Mouse (Mus musculus): ENCODE measurements around the gene Olfr484. TPM values are rescaled to one million over a fixed set of nuclear protein-coding genes. Genes with fewer than 3 reads are reported as not detected.

Gene Olfr484
- polyA plus RNA-seq (2017; shearing (Covaris generic)), result not detected

GRCm38 (mm10) chr7:108127349-108127748 is at the start of gene Olfr484:
Gene Olfr484, minus strand, starts transcription at chr7:108127449.

GRCm38 (mm10) chr7:108172642-108173041 is 45.4 kb upstream of the Olfr484 start, which contains the start of gene Olfr486:
Gene Olfr486, minus strand, starts transcription at chr7:108172742.

GRCm38 (mm10) chr7:108159771-108160170 is 32.5 kb upstream of the Olfr484 start, which contains the start of gene Olfr485:
Gene Olfr485, minus strand, starts transcription at chr7:108159871.

GRCm38 (mm10) chr7:108100549-108100948 is 26.7 kb downstream of the Olfr484 start, which contains the start of gene Olfr483:
Gene Olfr483, plus strand, starts transcription at chr7:108100849.

GRCm38 (mm10) chr7:108097486-108097885 is 29.8 kb downstream of the Olfr484 start, which contains the start of gene Olfr482:
Gene Olfr482, minus strand, starts transcription at chr7:108097586.

GRCm38 (mm10) chr7:108079555-108079954 is 47.7 kb downstream of the Olfr484 start, which contains the start of gene Olfr481:
Gene Olfr481, plus strand, starts transcription at chr7:108079855.

Other genes with a start within 250 kb of the Olfr484 start
- gene Olfr472, start 229.5 kb downstream of the Olfr484 start, polyA plus RNA-seq (2017; shearing (Covaris generic)), result 0.07 TPM
- not detected for gene Olfr473, start 197.0 kb downstream of the Olfr484 start, polyA plus RNA-seq (2017; shearing (Covaris generic))
- not detected for gene Olfr474, start 172.8 kb downstream of the Olfr484 start, polyA plus RNA-seq (2017; shearing (Covaris generic))
- gene Olfr476, start 162.6 kb downstream of the Olfr484 start, polyA plus RNA-seq (2017; shearing (Covaris generic)), result not detected
- not detected for gene Olfr477, start 140.8 kb downstream of the Olfr484 start, polyA plus RNA-seq (2017; shearing (Covaris generic))
- gene Olfr478, start 93.5 kb downstream of the Olfr484 start, polyA plus RNA-seq (2017; shearing (Covaris generic)), result not detected
- not detected for gene Olfr479, start 76.8 kb downstream of the Olfr484 start, polyA plus RNA-seq (2017; shearing (Covaris generic))
- not detected for gene Olfr480, start 60.1 kb downstream of the Olfr484 start, polyA plus RNA-seq (2017; shearing (Covaris generic))
- not detected for gene Olfr481, start 47.6 kb downstream of the Olfr484 start, polyA plus RNA-seq (2017; shearing (Covaris generic))
- 0.16 TPM for gene Olfr482, start 29.9 kb downstream of the Olfr484 start, polyA plus RNA-seq (2017; shearing (Covaris generic))
- gene Olfr483, start 26.6 kb downstream of the Olfr484 start, polyA plus RNA-seq (2017; shearing (Covaris generic)), result not detected
- gene Olfr485, start 32.4 kb upstream of the Olfr484 start, polyA plus RNA-seq (2017; shearing (Covaris generic)), result not detected
- gene Olfr486, start 45.3 kb upstream of the Olfr484 start, polyA plus RNA-seq (2017; shearing (Covaris generic)), result not detected
- gene Olfr487, start 87.2 kb upstream of the Olfr484 start, polyA plus RNA-seq (2017; shearing (Covaris generic)), result not detected
- gene Olfr488, start 130.9 kb upstream of the Olfr484 start, polyA plus RNA-seq (2017; shearing (Covaris generic)), result not detected
- gene Olfr490, start 161.5 kb upstream of the Olfr484 start, polyA plus RNA-seq (2017; shearing (Covaris generic)), result not detected
- not detected for gene Olfr491, start 186.0 kb upstream of the Olfr484 start, polyA plus RNA-seq (2017; shearing (Covaris generic))
- gene Olfr492, start 196.2 kb upstream of the Olfr484 start, polyA plus RNA-seq (2017; shearing (Covaris generic)), result not detected
- gene Olfr493, start 219.5 kb upstream of the Olfr484 start, polyA plus RNA-seq (2017; shearing (Covaris generic)), result not detected
- gene Olfr494, start 237.9 kb upstream of the Olfr484 start, polyA plus RNA-seq (2017; shearing (Covaris generic)), result not detected

Data from inflammation-experienced regulatory T-cells, adult 16 weeks (primary cell).